Mouse (Mus musculus) large intestine, adult 2 months (tissue): Measurements from ENCODE around the gene Gm10639. TPM values are rescaled to one million over a fixed set of nuclear protein-coding genes. Genes with fewer than 3 reads are reported as not detected.
"Not testable (repeated sequence)": the region's sequence is repeated elsewhere in the genome, so short reads cannot be mapped to it uniquely, and the experiment has no call there.

Experiments
- DNase-seq: peaks from one replicate; pipeline ENCODE4 v3.0.0-alpha.2; 2012; ENCODE audit warnings: low read depth, low spot score
- WGBS: fragments of 180-500 bp; shearing (Covaris S2); methylation state at CpG from one replicate; pipeline ENCODE4 v1.1.7; 2018; 5-methylcytosine and 5-hydroxymethylcytosine counted together
- polyA plus RNA-seq: library from polyadenylated mRNA; depleted of rRNA; stranded (reverse); fragments of >200 nt; gene quantifications from 2 replicates; pipeline ENCODE4 v1.2.3, GENCODE M21; 2012; rRNA removed

Gm10639 gene
- polyA plus RNA-seq, 1 experiment, result 0.10 TPM

DNA sequence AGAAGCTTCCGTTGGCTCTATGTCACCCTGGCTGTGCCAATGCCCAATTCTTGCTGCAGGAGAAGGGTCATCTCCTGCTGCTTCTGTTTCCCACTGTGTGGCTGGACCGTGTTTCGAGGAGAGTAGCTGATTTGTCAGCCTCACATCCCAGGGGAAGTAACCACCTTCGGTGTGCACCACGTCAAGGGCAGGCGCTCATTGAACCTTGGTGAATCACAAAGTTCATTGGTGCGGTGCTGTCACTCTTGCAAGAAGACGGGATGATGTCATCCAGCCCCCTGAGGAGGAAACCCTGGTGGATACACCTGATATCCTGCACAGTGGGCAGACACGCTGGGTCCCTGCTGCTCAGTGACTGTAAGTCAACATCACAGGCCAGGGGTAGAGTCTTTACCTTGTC, 53.3 kb downstream of the Gm10639 start:
- WGBS, result 87% methylated on average over 9 of the region's 9 CpGs
- DNase-seq, result not testable (repeated sequence)

DNA sequence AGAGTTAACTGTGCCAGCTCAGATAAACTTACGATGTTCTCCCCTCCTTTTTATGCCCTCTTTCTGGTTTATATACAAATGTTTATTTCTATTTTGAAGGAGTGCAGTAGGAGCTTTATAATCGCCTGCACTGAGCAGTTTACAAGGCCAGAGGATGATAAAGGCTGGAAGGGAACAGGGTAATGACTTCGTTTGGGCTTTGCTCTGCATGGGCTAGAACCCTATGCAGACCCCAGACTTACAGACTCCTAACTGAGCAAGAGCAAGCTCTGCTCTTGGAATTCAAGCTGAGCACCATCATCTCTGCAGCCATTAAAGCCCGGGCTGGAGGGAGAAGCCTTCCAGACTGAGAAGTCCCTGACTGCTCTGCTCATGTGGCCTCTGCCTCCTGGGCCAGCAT, 55.5 kb downstream of the Gm10639 start:
- WGBS, result 31% methylated on average over 4 of the region's 4 CpGs

DNA sequence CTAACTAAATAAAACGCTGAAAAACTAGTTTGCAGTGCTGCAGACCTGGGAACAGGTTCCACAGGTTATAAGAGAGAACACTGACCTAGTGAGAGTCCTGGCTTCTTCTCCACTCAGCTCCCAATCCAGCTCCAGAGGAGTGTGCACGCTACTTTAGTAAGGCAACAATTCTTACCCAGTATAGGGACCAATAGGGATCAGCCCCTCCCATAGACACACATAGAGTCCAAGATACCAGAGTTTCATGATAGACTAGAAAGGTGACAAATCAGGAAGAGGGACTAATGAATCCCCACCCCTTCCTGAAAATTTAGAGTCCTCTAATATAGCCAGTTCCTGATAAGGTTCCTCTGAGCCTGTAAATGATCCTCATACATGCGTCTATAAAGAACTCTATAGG, 57.3 kb downstream of the Gm10639 start:
- DNase-seq, result no peak
- WGBS, result 33% methylated on average over 3 of the region's 3 CpGs

More for the DNA sequence above, 55.5 kb downstream of the Gm10639 start:
- not testable (repeated sequence) for DNase-seq

DNA sequence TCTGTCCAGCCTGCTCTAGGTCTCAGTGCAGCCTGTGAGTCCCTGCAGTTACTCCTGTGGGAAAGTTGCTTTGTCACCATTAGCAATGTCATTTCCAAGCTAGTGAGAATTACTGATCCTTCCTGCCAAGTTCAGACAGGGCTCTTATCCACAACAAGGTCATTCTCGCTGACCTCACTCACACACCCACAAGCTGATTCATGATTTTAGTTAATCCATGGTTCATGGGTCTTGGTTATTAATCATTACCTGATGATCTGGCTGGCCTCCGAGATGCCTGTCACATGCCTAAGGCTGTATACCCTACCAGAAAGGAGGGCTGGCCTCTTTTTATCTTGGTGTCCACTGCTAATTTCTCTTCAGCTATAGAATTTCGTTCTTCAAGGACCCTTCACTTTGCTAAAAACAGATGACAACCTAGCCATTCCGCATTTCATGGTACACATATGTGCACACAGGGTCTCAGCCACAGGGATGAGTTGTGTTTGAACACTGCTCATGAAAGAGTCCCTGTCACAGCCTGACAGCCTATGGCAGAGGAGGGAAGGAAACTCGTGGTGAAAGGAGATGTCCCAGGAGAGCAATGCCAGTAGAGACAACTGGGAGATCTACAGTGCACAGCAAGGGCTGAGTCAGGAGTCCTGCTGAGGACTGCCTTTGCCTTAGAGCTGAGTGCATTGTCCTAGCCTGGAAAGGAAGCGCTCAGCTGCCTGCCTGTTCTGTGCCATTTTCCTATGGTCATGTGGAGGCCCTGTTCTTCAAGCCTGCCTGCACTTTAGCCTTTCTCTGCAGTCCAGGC, 58.7 kb downstream of the Gm10639 start:
- DNase-seq, result not testable (repeated sequence)
- 58% methylated on average over 6 of the region's 6 CpGs for WGBS

DNA sequence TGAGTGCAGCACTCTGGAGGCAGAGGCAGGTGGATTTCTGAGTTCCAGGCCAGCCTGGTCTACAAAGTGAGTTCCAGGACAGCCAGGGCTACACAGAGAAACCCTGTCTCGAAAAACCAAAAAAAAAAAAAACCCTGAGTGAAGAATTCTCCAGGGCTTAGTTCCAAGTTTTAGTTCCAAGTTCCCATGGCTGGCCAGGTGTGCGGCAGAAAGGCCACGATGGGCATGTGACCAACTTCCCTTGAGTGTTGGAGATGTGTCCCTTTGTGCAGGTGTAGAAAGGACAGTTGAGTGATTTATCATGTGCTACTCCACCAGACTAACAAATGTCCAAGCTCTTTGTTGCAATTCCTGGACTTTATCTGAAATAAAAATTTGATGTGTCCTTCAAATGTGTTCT, 59.4 kb downstream of the Gm10639 start:
- WGBS, result 57% methylated on average over 3 of the region's 3 CpGs
- not testable (repeated sequence) for DNase-seq

DNA sequence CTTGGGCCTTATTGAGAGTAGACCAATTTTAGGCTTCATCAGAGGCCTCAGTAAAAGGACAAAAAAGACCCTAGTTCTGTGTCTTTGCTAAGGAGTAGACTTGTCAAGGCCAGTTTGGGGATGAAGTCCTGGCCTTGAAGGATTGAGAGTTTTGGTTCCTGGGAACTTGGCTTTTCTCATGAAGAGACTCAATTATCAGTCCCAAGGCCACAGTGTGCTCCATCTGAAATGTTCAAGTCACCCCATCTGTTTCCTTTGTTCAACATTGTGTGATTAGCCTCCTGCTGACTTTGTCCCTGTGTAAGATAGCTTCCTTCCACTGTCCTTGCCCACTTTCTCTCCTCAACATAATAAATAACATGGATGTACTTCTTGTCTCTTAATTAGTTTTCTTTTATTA, 60.3 kb downstream of the Gm10639 start:
- DNase-seq, result not testable (repeated sequence)

DNA sequence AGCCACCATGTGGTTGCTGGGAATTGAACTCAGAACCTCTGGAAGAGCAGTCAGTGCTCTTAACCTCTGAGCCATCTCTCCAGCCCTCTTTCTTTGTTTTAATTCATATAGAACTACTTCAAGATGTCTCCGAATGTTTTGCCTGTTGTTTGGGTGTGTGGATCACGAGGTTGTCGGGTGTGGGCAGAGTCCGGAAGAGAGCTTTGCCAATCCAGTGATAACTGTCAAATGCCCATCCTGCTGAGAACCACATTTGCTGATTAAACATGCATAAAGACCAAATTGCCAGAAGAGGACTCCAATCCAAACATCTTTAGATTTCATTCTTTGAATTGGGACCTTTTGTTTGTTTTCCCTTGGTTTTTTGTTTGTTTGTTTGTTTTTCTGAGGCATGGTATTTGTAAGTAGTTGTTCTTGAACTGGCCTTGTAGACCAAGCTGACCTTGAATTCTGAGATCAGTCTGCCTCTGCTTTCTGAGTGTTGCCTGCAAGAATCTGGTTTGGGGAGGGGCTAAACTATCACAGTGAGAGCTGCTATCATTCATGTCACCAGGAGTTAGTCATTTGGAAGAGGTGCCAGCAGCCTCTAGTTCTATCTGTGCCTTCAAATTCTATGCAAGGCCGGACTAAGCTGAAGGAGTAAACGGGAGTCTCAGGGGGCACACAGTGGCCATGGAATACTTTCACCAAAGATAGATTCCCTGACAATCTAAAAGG, 61.9 kb downstream of the Gm10639 start:
- WGBS, result 74% methylated on average over 6 of the region's 6 CpGs
- no peak for DNase-seq

Other genes with a start within 250 kb of the Gm10639 start
- gene Gcm1, start 238.0 kb upstream of the Gm10639 start, polyA plus RNA-seq, result not detected in 2 replicates
- 75.3 and 86.7 TPM in 2 replicates for gene Fbxo9, start 180.9 kb upstream of the Gm10639 start, polyA plus RNA-seq
- gene Ick, start 180.7 kb upstream of the Gm10639 start, polyA plus RNA-seq, result 18.0 and 29.2 TPM in 2 replicates
- 9.5 and 11.3 TPM in 2 replicates for gene Gsta4, start 107.1 kb upstream of the Gm10639 start, polyA plus RNA-seq
- 13.2 and 27.3 TPM in 2 replicates for gene Gsta1, start 59.3 kb upstream of the Gm10639 start, polyA plus RNA-seq
- 1.1 and 3.2 TPM in 2 replicates for gene Gm3776, start 32.8 kb upstream of the Gm10639 start, polyA plus RNA-seq
- not detected in 2 replicates for gene Omt2a, start 24.9 kb downstream of the Gm10639 start, polyA plus RNA-seq
- gene Omt2b, start 37.7 kb downstream of the Gm10639 start, polyA plus RNA-seq, result not detected in 2 replicates
- 0.19 TPM in 1 of 2 replicates, not detected in the other for gene Gsta2, start 65.9 kb downstream of the Gm10639 start, polyA plus RNA-seq
- gene Dppa5a, start 78.3 kb downstream of the Gm10639 start, polyA plus RNA-seq, result not detected in 2 replicates
- gene Ooep, start 88.8 kb downstream of the Gm10639 start, polyA plus RNA-seq, result 0.11 TPM in 1 of 2 replicates, not detected in the other
- gene Ddx43, start 105.9 kb downstream of the Gm10639 start, polyA plus RNA-seq, result 0.04 TPM in 1 of 2 replicates, not detected in the other
- gene Cgas, start 153.3 kb downstream of the Gm10639 start, polyA plus RNA-seq, result 1.2 TPM in 2 replicates
- 9.1 and 10.3 TPM in 2 replicates for gene Mto1, start 158.3 kb downstream of the Gm10639 start, polyA plus RNA-seq
- gene Gm17324, start 158.9 kb downstream of the Gm10639 start, polyA plus RNA-seq, result not detected in 2 replicates
- gene Eef1a1, start 199.2 kb downstream of the Gm10639 start, polyA plus RNA-seq, result 3,812 and 3,859 TPM in 2 replicates